10 mouse cellular contexts compared by ENCODE assay signal in genomic region chr8:55103891-55104481, GRCm38 (mm10).
DNase-seq lines count a peak whose midpoint lies in the region; ATAC-seq and TF ChIP-seq lines count a peak whose summit lies in the region.
"Had no signal": no experiment of that assay in that cellular context is flagged by ENCODE, and none has a peak within 500 bp of the region (broad histone marks: within the 10 kb centered on the region; RNA-seq: fewer than 3 reads in every experiment).

No protein-coding gene starts in this region.

- no peaks in the 10 kb centered on the region for H3K27me3 ChIP-seq in embryonic facial prominence, embryonic 11.5 days (ENCODE audit: control insufficient read depth, insufficient read depth, low read length)
- H3K27me3 ChIP-seq in embryonic facial prominence, embryonic 10.5 days (replicated peaks; ENCODE audit: low read depth, poor library complexity, severe bottlenecking) = no peaks in the 10 kb centered on the region
- H3K27me3 ChIP-seq in neural tube, embryonic 12.5 days (replicated peaks) = no peaks in the 10 kb centered on the region
- H3K27me3 ChIP-seq in midbrain, embryonic 12.5 days = no peaks in the 10 kb centered on the region

- H3K4me1 ChIP-seq in embryonic facial prominence, embryonic 11.5 days (ENCODE audit: control insufficient read depth, insufficient read depth, low read length) = no peaks in the 10 kb centered on the region
- H3K4me1 ChIP-seq in embryonic facial prominence, embryonic 10.5 days = no peaks in the 10 kb centered on the region
- no peaks in the 10 kb centered on the region for H3K4me1 ChIP-seq in neural tube, embryonic 12.5 days
- H3K4me1 ChIP-seq in midbrain, embryonic 12.5 days = no peaks in the 10 kb centered on the region

- DNase-seq in embryonic facial prominence, embryonic 11.5 days (ENCODE audit: low spot score) = peak; percentile 39
- DNase-seq in embryonic facial prominence, embryonic 10.5 days (ENCODE audit: low spot score) = no peak
- DNase-seq in neural tube, embryonic 10.5 days (ENCODE audit: extremely low spot score, low spot score) = no peak
- no peak for DNase-seq in gastrocnemius, adult 2 months
- DNase-seq in liver = no peak
- DNase-seq: lung, adult 18-20 months had no signal

- no peak overlapping the region for H3K4me2 ChIP-seq in embryonic facial prominence, embryonic 11.5 days (ENCODE audit: low read depth, low read length)
- no peak overlapping the region for H3K4me2 ChIP-seq in neural tube, embryonic 12.5 days (replicated peaks)
- no peak overlapping the region for H3K4me2 ChIP-seq in midbrain, embryonic 12.5 days (replicated peaks)

- H3K4me3 ChIP-seq in embryonic facial prominence, embryonic 11.5 days (ENCODE audit: low read depth, low read length) = no peak overlapping the region
- H3K4me3 ChIP-seq in embryonic facial prominence, embryonic 10.5 days = no peak overlapping the region
- H3K4me3 ChIP-seq in neural tube, embryonic 12.5 days = no peak overlapping the region
- no peak overlapping the region for H3K4me3 ChIP-seq in midbrain, embryonic 12.5 days
- H3K4me3 ChIP-seq in gastrocnemius, adult 2 months = no peak overlapping the region

- no peaks in the 10 kb centered on the region for H3K9me3 ChIP-seq in embryonic facial prominence, embryonic 11.5 days (replicated peaks; ENCODE audit: control insufficient read depth, low read length)
- no peaks in the 10 kb centered on the region for H3K9me3 ChIP-seq in embryonic facial prominence, embryonic 10.5 days
- H3K9me3 ChIP-seq in neural tube, embryonic 12.5 days = no peaks in the 10 kb centered on the region
- H3K9me3 ChIP-seq in midbrain, embryonic 12.5 days = no peaks in the 10 kb centered on the region

- 58% methylated on average over 3 of the region's 3 CpGs for WGBS in embryonic facial prominence, embryonic 11.5 days
- 60% methylated on average over 3 of the region's 3 CpGs for WGBS in embryonic facial prominence, embryonic 10.5 days
- 50% methylated on average over 3 of the region's 3 CpGs for WGBS in neural tube, embryonic 12.5 days
- WGBS in midbrain, embryonic 12.5 days = 37% methylated on average over 3 of the region's 3 CpGs

- no peak for ATAC-seq in embryonic facial prominence, embryonic 11.5 days (replicated peaks; ENCODE audit: insufficient number of reproducible peaks, low FRiP score, low TSS enrichment, low read depth)
- peak; percentile 59; the same call in 1 of the 2 replicates for ATAC-seq in neural tube, embryonic 12.5 days (ENCODE audit: low FRiP score, low read depth)
- peak; percentile 60 for ATAC-seq in midbrain, embryonic 12.5 days (ENCODE audit: low FRiP score, low read depth)
- ATAC-seq in erythroid progenitor cell, adult 5-6 weeks (replicated peaks; ENCODE audit: low FRiP score, poor library complexity, severe bottlenecking) = no peak
- ATAC-seq: inflammation-experienced regulatory T-cells, adult 6 months had no signal

- no peak overlapping the region for H3K27ac ChIP-seq in embryonic facial prominence, embryonic 11.5 days (replicated peaks; ENCODE audit: low read depth, low read length)
- H3K27ac ChIP-seq in embryonic facial prominence, embryonic 10.5 days (replicated peaks) = no peak overlapping the region
- H3K27ac ChIP-seq in neural tube, embryonic 12.5 days = no peak overlapping the region
- H3K27ac ChIP-seq in midbrain, embryonic 12.5 days (replicated peaks) = no peak overlapping the region
- H3K27ac ChIP-seq in gastrocnemius, adult 2 months = no peak overlapping the region

- H3K36me3 ChIP-seq in embryonic facial prominence, embryonic 11.5 days (replicated peaks; ENCODE audit: control insufficient read depth, insufficient read depth, low read depth, low read length) = no peaks in the 10 kb centered on the region
- H3K36me3 ChIP-seq in embryonic facial prominence, embryonic 10.5 days (replicated peaks) = no peaks in the 10 kb centered on the region
- no peaks in the 10 kb centered on the region for H3K36me3 ChIP-seq in neural tube, embryonic 12.5 days
- no peaks in the 10 kb centered on the region for H3K36me3 ChIP-seq in midbrain, embryonic 12.5 days

- intact Hi-C loops in gastrocnemius, adult 2 months (cut with DNase I) = no loop called here

- no peak for TF ChIP-seq CTCF in gastrocnemius, adult 2 months (IDR thresholded peaks at IDR 0.05)

- no peak overlapping the region for H3K9ac ChIP-seq in embryonic facial prominence, embryonic 11.5 days (replicated peaks; ENCODE audit: low read length)
- H3K9ac ChIP-seq in neural tube, embryonic 12.5 days = no peak overlapping the region
- no peak overlapping the region for H3K9ac ChIP-seq in midbrain, embryonic 12.5 days (replicated peaks)

Comparison
In these comparisons a context has a peak if more than half of its experiments do, and no peak if none do; other contexts are left out.
1. ATAC-seq: peak in neural tube, embryonic 12.5 days (single experiment) and midbrain, embryonic 12.5 days (single experiment); none in embryonic facial prominence, embryonic 11.5 days (single experiment) and erythroid progenitor cell, adult 5-6 weeks (single experiment).